Mouse (Mus musculus): ENCODE data around the gene Otogl.

DNA sequence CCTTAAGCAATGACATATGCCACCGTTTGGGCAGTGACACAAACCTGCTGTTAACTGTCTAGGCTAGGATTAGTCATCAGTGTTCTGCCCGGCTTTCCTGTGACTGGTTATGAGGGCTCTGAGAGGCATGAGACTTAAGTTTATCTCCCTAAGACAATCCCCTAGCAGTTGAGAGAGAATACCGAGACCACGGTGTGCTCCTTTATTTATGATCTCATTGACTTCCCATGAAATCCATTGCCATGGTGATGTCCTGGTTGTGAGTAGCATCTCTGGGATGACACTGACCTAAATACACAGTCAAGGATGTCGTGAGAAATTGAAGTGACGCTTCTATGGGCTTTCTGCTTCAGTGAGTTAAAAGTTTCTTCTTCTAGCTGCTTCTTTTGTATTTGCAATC lies 82.8 kb downstream of the Otogl start:
- TF ChIP-seq CTCF (IDR thresholded peaks at IDR 0.05; ENCODE audit: control insufficient read depth, insufficient read depth, low read length) (no peak), POLR2A (IDR thresholded peaks at IDR 0.05; ENCODE audit: borderline replicate concordance, control insufficient read depth, low read depth, low read length) (no peak)
